Mouse (Mus musculus): ENCODE measurements around the gene Gm21093.
"Not testable (repeated sequence)": the region's sequence is repeated elsewhere in the genome, so short reads cannot be mapped to it uniquely, and the experiment has no call there.

The Gm21093 gene

DNA sequence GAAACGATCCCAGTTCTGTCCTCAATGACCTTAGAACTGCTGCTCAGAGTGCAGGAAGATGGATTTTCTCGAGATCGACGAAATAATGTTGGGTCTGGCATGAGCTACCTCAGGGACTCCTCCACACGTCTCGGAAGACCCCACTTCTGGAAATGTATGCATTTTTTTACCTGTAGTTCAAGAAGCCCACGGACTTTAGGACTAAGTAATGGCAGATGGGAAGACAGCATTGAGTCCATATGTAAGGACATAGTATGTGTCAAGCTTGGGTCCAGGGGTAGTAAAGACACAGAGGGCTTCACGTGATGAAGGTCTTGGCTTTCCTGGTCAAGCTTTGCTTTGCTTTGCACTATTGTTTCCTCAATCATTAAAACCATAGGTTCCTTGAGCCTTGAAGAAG lies at the start of gene Gm21093:
Gene Gm21093, minus strand, starts transcription at position 101 of the 400 bp plus-strand sequence.
- DNase-seq (ENCODE audit: low read depth, low spot score): not testable (repeated sequence)
